In genomic region chr15:78839744-78840143, GRCm38 (mm10) we compare ENCODE assay signal across 10 mouse cellular contexts. TPM values are rescaled to one million over a fixed set of nuclear protein-coding genes. Genes with fewer than 3 reads are reported as not detected.
DNase-seq lines count a peak whose midpoint lies in the region; ATAC-seq lines count a peak whose summit lies in the region.
"Had no signal": no experiment of that assay in that cellular context is flagged by ENCODE, and none has a peak within 500 bp of the region (broad histone marks: within the 10 kb centered on the region; RNA-seq: fewer than 3 reads in every experiment).

No protein-coding gene starts in this region.

- H3K4me2 ChIP-seq in liver, embryonic 13.5 days = no peak overlapping the region
- H3K4me2 ChIP-seq in hindbrain, embryonic 13.5 days = 0 out of 2 replicates have a peak overlapping the region, but pooled peaks have one; percentile 18
- H3K4me2 ChIP-seq in neural tube, embryonic 13.5 days = peak overlapping the region; percentile 4; the same call in 1 of the 2 replicates

- no peak for DNase-seq in liver, embryonic 13.5 days
- DNase-seq in liver = no peak
- no peak for DNase-seq in forebrain, embryonic 10.5 days (ENCODE audit: extremely low spot score, low spot score)
- DNase-seq in layer of hippocampus, adult 11-12 months (ENCODE audit: low spot score) = no peak
- DNase-seq in c-Kit-positive CD71-positive TER-119-positive erythroid progenitor cells, embryonic 14.5 days (ENCODE audit: low spot score) = no peak
- no peak for DNase-seq in thymus, postnatal 36 days
- DNase-seq: cerebellum, postnatal 25 days had no signal

- 31% methylated on average over 2 of the region's 2 CpGs for WGBS in liver, embryonic 13.5 days (ENCODE audit: insufficient replicate concordance)
- 3% methylated on average over 2 of the region's 2 CpGs for WGBS in forebrain, embryonic 10.5 days
- 0% methylated on average over 2 of the region's 2 CpGs for WGBS in hindbrain, embryonic 13.5 days
- 0% methylated on average over 2 of the region's 2 CpGs for WGBS in neural tube, embryonic 13.5 days

- peaks cover 54% of the 10 kb centered on the region for H3K27me3 ChIP-seq in liver, embryonic 13.5 days
- peaks cover 58% of the 10 kb centered on the region for H3K27me3 ChIP-seq in forebrain, embryonic 10.5 days (ENCODE audit: poor library complexity, severe bottlenecking)
- H3K27me3 ChIP-seq in hindbrain, embryonic 13.5 days = peaks cover 38% of the 10 kb centered on the region
- peaks cover 39% of the 10 kb centered on the region for H3K27me3 ChIP-seq in neural tube, embryonic 13.5 days
- H3K27me3 ChIP-seq: Patski had no signal

- H3K4me3 ChIP-seq in liver, embryonic 13.5 days (replicated peaks) = no peak overlapping the region
- H3K4me3 ChIP-seq in forebrain, embryonic 10.5 days = 0 out of 2 replicates have a peak overlapping the region, but pooled peaks have one; percentile 5
- no peak overlapping the region for H3K4me3 ChIP-seq in hindbrain, embryonic 13.5 days
- no peak overlapping the region for H3K4me3 ChIP-seq in neural tube, embryonic 13.5 days

- no peaks in the 10 kb centered on the region for H3K36me3 ChIP-seq in liver, embryonic 13.5 days
- H3K36me3 ChIP-seq in forebrain, embryonic 10.5 days (replicated peaks) = no peaks in the 10 kb centered on the region
- no peaks in the 10 kb centered on the region for H3K36me3 ChIP-seq in hindbrain, embryonic 13.5 days
- no peaks in the 10 kb centered on the region for H3K36me3 ChIP-seq in neural tube, embryonic 13.5 days

- ATAC-seq in liver, embryonic 13.5 days (ENCODE audit: low read depth) = no peak
- ATAC-seq in hindbrain, embryonic 13.5 days (ENCODE audit: low FRiP score) = peak; percentile 41; the same call in 1 of the 2 replicates
- ATAC-seq in neural tube, embryonic 13.5 days (ENCODE audit: low read depth) = peak; percentile 64
- ATAC-seq: Patski had no signal

- H3K4me1 ChIP-seq in liver, embryonic 13.5 days (replicated peaks) = peaks cover 67% of the 10 kb centered on the region
- H3K4me1 ChIP-seq in forebrain, embryonic 10.5 days = peaks cover 80% of the 10 kb centered on the region
- peaks cover 72% of the 10 kb centered on the region for H3K4me1 ChIP-seq in hindbrain, embryonic 13.5 days (replicated peaks)
- peaks cover 80% of the 10 kb centered on the region for H3K4me1 ChIP-seq in neural tube, embryonic 13.5 days (replicated peaks)

- no peaks in the 10 kb centered on the region for H3K9me3 ChIP-seq in liver, embryonic 13.5 days (replicated peaks)
- H3K9me3 ChIP-seq in forebrain, embryonic 10.5 days = 0 out of 2 replicates have a peak, but pooled peaks cover 5% of the 10 kb centered on the region
- H3K9me3 ChIP-seq in hindbrain, embryonic 13.5 days = no peaks in the 10 kb centered on the region
- H3K9me3 ChIP-seq in neural tube, embryonic 13.5 days = no peaks in the 10 kb centered on the region

- H3K27ac ChIP-seq in liver, embryonic 13.5 days = peak overlapping the region; percentile 9; the same call in 1 of the 2 replicates
- peak overlapping the region; percentile 72 for H3K27ac ChIP-seq in forebrain, embryonic 10.5 days
- H3K27ac ChIP-seq in hindbrain, embryonic 13.5 days = peak overlapping the region; percentile 67
- peak overlapping the region; percentile 84 for H3K27ac ChIP-seq in neural tube, embryonic 13.5 days (replicated peaks)

- no peak overlapping the region for H3K9ac ChIP-seq in liver, embryonic 13.5 days
- peak overlapping the region; percentile 3; the same call in 1 of the 2 replicates for H3K9ac ChIP-seq in hindbrain, embryonic 13.5 days
- H3K9ac ChIP-seq in neural tube, embryonic 13.5 days = peak overlapping the region; percentile 46; the same call in 1 of the 2 replicates

RNA-seq across cellular contexts. Expression of gene Cdc42ep1, which starts 2.7 kb away (rescaled TPM):
- 9.5 and 10.8 TPM in 2 replicates for polyA plus RNA-seq in liver, embryonic 13.5 days (2015; fragmentation: Nextera tagmentation; extraction: Ambion mirVana)
- 12.6 and 12.7 TPM in 2 replicates for polyA plus RNA-seq in forebrain, embryonic 10.5 days (2016; fragmentation: Nextera tagmentation; extraction: Ambion mirVana)
- polyA plus RNA-seq in hindbrain, embryonic 13.5 days (2015; fragmentation: Nextera tagmentation; extraction: Ambion mirVana) = 9.5 and 11.0 TPM in 2 replicates
- 11.5 and 13.7 TPM in 2 replicates for polyA plus RNA-seq in neural tube, embryonic 13.5 days (2015; fragmentation: Nextera tagmentation; extraction: Ambion mirVana)

RNA-seq across cellular contexts. Expression of gene Lgals2, which starts 15.6 kb away (rescaled TPM):
- 10.0 and 13.7 TPM in 2 replicates for polyA plus RNA-seq in liver, embryonic 13.5 days (2015; fragmentation: Nextera tagmentation; extraction: Ambion mirVana)
- polyA plus RNA-seq in forebrain, embryonic 10.5 days (2016; fragmentation: Nextera tagmentation; extraction: Ambion mirVana) = not detected in 2 replicates
- not detected in 2 replicates for polyA plus RNA-seq in hindbrain, embryonic 13.5 days (2015; fragmentation: Nextera tagmentation; extraction: Ambion mirVana)
- not detected in 2 replicates for polyA plus RNA-seq in neural tube, embryonic 13.5 days (2015; fragmentation: Nextera tagmentation; extraction: Ambion mirVana)

RNA-seq across cellular contexts. Expression of gene Card10, which starts 36.9 kb away (rescaled TPM):
- 1.1 and 1.3 TPM in 2 replicates for polyA plus RNA-seq in liver, embryonic 13.5 days (2015; fragmentation: Nextera tagmentation; extraction: Ambion mirVana)
- polyA plus RNA-seq in forebrain, embryonic 10.5 days (2016; fragmentation: Nextera tagmentation; extraction: Ambion mirVana) = 2.4 and 2.6 TPM in 2 replicates
- polyA plus RNA-seq in hindbrain, embryonic 13.5 days (2015; fragmentation: Nextera tagmentation; extraction: Ambion mirVana) = 1.6 TPM in 2 replicates
- polyA plus RNA-seq in neural tube, embryonic 13.5 days (2015; fragmentation: Nextera tagmentation; extraction: Ambion mirVana) = 1.7 and 2.0 TPM in 2 replicates

RNA-seq across cellular contexts. Expression of gene Gga1, which starts 37.2 kb away (rescaled TPM):
- 20.7 and 23.7 TPM in 2 replicates for polyA plus RNA-seq in liver, embryonic 13.5 days (2015; fragmentation: Nextera tagmentation; extraction: Ambion mirVana)
- 46.8 and 52.6 TPM in 2 replicates for polyA plus RNA-seq in forebrain, embryonic 10.5 days (2016; fragmentation: Nextera tagmentation; extraction: Ambion mirVana)
- polyA plus RNA-seq in hindbrain, embryonic 13.5 days (2015; fragmentation: Nextera tagmentation; extraction: Ambion mirVana) = 49.9 and 50.6 TPM in 2 replicates
- 44.0 and 51.0 TPM in 2 replicates for polyA plus RNA-seq in neural tube, embryonic 13.5 days (2015; fragmentation: Nextera tagmentation; extraction: Ambion mirVana)

RNA-seq across cellular contexts. Expression of gene Gm49510, which starts 59.7 kb away (rescaled TPM):
- polyA plus RNA-seq in liver, embryonic 13.5 days (2015; fragmentation: Nextera tagmentation; extraction: Ambion mirVana) = 0.15 and 0.16 TPM in 2 replicates
- polyA plus RNA-seq in forebrain, embryonic 10.5 days (2016; fragmentation: Nextera tagmentation; extraction: Ambion mirVana) = 0.23 and 0.35 TPM in 2 replicates
- polyA plus RNA-seq in hindbrain, embryonic 13.5 days (2015; fragmentation: Nextera tagmentation; extraction: Ambion mirVana) = not detected in 2 replicates
- polyA plus RNA-seq in neural tube, embryonic 13.5 days (2015; fragmentation: Nextera tagmentation; extraction: Ambion mirVana) = 0.37 TPM in 1 of 2 replicates, not detected in the other

Comparison
In these comparisons a context has a peak if more than half of its experiments do, and no peak if none do; other contexts are left out.
1. H3K27ac ChIP-seq: peak in every context shown above with its lines; median percentile 84 in neural tube, embryonic 13.5 days; 72 in forebrain, embryonic 10.5 days; 67 in hindbrain, embryonic 13.5 days; 9 in liver, embryonic 13.5 days.